Mouse (Mus musculus): ENCODE measurements at regions not wholly inside any gene's neighbourhood (a gene's known extent, or its start where the extent isn't known, plus 50 kb on each side); places are given as distances from the start of the nearest gene placed in this dataset.

DNA sequence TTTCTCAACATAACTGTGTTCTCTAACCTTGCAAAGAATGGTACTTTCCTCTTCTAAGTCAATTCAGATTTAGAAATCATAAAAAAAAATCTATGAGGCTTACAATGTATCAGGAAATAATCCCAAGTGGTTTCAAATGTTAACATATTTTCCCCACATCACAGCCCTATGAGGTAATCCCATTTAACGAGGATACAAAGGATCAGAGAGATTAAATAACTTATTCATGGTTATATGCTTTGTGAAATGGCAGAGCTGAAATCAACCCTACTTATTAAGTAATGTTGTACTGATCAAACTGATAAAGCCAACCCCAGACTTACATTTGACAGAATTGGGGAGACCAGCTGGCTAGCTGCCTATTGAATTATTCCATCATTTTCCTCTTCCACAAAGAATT is 614.4 kb downstream of the Ntrk3 start:
- in situ Hi-C loops (cut with MboI, MseI), result no loop called here

DNA sequence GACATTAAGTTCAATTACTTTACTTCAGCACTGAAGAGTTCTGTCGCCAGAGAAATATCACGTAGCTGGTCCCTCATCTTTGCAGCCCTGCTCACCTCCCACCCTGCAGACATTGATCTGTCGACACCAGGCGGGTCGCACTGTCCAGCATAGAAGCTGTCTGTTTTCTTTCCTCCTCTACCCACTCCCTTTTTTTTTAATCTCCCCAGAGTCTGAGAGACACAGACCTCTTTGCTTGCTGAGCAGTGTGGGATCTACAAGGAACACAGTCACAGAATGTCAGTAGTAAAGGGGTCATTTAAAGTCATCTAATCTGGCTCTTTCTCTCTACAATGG is 616.7 kb downstream of the Ntrk3 start:
- in situ Hi-C loops (cut with MboI, MseI), result no loop called here

DNA sequence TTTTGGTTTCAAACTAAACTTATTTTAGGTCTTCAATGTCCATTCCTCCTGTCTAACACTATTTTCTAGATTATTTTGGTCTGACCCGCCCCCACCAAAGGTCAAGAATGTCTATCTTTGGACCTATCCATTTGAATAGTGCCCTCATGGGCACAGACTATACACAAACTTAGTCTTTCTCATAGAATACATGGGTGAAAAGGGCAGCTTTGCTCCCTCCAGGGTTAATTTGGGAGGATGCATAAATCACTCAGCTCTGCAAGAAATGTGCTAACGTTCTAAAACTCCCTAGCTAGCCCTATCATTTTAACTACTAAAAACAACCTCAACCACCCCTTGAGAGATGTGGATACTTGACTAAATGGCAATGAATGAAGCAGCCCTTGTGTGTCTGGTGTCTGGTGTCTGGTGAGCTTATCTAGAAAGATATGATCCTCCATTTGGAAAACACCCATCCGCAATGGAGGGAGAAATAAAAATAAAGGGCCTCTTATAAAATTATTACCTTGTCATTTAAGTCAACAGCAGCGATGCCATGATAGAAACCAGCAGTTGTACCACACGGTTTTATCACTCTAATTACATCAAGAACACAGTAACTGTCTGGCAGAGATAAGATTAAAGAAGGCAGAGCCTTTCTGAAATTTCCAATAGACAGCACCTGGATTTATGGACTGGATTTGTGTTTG is 617.2 kb downstream of the Ntrk3 start:
- in situ Hi-C loops (cut with MboI, MseI), result no loop called here

DNA sequence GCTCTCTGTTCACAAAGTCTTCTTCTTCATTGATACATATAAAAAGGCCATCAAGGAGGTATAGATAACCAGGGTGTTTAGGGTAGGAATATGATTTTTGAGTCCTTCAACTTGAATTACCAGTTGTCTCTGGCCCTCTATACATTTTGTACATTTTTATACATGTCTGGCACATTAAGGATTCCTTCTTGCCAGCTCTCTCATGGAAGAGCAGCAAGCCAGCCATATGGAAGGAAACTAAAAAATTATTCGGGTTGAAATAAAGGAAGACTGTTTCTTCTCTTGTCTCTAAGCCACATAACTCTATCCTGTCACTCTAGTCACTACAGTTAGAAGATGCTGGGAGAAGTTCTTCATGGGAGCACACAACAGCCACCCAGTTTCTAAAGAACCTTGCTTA is 618.0 kb downstream of the Ntrk3 start:
- in situ Hi-C loops (cut with MboI, MseI), result no loop called here

DNA sequence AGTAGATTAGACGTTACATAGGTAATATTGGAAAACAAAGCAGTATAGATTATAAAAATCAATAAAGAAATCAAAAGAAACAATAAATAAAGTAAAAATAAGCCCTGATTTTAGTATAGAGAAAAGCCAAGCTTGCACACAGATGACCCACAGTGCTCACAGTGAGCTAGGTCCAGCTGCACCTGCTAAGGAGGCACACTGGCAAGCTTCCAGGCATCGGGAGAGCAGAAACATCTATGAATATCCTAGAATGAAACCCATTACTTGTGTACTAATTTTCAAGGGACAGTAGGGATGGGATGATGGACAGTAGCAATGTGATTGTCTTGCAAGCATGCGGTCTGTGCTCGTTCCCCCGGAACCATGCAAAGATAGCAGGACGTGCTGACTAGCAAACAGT is 626.5 kb downstream of the Ntrk3 start:
- in situ Hi-C loops (cut with MboI, MseI), result no loop called here

DNA sequence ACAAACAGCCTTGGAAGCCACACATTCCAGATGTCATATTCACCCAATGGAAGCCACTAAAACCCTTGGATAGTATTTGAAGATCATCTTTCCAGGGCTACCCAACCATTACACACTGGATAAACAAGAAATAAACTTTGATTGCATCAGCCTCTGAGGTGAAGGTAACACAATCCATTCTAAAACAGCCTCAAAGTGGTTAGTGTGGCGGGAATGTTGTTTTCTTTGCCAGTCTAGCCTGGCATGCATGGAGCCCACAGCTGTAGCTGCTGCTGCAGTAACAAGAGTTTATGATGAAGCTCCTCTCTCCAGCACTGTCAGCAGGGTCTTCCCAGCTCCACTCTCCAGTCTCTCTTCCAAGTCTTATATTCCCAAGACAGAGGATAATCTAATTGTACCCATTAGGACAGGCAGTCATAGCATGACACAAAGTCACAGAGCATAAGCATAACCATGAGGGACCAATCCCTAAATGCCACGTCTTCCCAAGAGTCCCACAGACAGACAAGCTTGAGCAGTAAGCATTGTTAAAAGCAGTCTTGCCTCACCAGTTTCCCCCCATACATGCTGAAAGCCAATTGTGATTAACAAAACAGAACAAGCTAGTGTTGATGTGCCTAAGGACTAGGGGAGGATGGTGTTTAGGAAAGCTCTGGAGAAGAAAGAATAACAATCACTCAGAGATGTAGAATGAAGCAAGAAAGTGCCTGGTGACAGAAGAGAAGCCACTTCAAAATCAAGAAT is 634.1 kb downstream of the Ntrk3 start:
- in situ Hi-C loops (cut with MboI, MseI), result no loop called here

DNA sequence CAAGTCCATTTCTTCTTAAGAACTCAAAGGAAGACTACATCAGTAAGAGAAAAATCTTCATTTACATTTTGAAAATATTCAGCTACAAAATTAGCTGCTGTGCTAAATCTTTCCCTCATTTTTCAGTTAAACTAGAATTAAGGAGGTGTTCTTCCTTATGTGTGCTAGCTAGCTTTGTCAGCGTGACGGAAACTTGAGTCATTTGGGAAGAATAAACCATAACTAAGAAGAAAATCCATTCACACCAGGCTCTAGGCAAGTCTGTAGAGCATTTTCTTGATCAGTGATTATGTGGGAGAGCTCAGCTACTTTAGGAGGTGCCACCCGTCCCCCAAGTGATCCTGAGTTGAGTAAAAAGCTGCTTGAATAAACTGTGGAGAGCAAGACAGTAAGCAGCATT is 635.4 kb downstream of the Ntrk3 start:
- in situ Hi-C loops (cut with MboI, MseI), result no loop called here

DNA sequence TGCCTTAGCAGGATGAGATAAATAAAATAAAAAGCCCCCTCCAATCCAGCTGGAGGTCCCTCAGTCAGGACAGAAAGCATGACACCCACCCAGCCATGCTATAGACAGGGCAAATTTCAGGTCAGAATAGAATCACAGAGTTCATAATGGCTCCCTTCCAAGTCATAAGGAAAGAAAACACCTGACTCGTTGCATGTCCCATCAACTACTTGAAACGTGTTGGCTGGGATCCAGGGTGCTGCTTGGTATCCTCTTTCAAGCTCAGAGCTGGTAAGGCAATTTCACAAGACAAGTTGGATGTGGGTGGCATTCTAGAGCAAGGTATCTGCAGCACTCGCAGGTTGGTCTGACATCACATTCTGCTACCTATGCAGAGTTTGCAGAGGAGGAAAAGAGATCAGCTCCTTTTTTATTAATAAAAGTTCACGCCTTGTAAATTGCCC is 651.2 kb downstream of the Ntrk3 start:
- in situ Hi-C loops (cut with MboI, MseI), result no loop called here

DNA sequence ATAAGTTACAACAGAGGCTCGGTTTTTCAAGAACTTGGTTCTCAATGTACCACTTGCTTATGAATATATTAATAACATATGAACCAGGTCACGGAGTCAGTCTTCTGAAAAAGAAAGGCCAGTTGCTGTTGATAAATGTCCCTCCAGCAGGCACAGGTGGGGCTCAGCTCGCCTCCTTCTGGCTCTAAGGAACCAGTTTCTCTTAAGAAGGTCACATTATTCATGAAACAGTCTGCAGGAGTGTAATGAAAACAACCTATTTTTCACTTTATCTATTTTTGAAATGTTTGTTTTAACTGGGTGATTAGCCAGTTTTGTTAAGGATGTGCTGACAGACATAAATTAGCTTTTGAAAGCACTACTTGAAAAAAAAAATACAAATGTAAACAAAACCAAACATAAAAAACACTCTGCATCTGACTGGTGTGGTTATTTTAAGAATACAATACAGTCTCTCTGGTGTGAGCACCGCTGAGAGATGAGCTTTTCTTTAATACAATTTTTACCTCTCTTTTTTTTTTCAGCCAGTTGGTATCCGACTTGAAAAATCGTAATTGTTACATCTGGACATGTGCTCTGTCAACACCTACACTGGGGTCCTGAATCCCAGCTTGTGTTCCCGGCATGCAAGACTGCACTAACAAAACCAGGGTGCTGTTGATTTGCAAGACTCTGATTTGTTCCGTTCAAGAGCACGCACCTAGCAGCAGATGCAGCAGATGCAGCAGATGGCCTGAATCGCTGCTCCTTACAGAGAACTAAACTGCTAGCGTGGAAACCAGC is 651.8 kb downstream of the Ntrk3 start:
- in situ Hi-C loops (cut with MboI, MseI), result no loop called here

DNA sequence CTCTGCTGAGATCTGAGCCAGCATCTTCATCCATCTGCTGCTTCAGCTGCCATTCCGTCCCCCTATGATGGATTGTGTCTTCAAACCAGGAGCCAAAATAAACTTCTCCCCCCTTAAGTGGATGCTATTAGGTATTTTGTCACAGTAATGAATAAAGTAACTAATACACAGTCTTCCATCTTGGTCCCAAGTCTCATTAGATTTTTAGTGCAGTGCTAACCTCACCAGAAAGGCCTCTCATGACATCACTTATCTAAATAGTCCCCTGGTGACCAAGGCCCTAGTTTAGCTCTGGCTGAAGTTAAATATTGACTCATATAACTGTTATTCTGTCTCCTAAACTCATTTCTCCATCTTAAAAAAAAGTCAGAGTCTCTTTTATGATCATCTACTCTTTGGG is 658.1 kb downstream of the Ntrk3 start:
- in situ Hi-C loops (cut with MboI, MseI), result no loop called here

DNA sequence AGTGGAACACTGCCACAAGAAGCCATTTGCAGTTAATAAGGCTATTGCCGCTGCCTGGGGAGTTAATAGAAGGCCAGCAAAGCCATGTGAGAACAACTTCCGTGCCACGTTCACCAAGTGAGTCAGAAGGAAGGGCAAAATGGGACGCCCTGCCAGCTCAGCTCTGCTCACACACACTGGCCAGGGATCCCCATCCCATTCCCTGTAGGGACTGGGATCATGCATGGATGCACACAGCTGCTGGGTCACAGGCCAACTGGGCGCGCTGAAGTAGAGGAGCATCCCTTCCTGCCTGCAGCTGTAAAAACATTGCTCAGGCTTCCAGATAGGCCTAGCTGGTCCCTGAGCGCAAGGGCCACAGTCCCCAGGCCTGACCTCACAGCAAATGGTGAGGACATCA is 666.7 kb downstream of the Ntrk3 start:
- in situ Hi-C loops (cut with MboI, MseI), result no loop called here

DNA sequence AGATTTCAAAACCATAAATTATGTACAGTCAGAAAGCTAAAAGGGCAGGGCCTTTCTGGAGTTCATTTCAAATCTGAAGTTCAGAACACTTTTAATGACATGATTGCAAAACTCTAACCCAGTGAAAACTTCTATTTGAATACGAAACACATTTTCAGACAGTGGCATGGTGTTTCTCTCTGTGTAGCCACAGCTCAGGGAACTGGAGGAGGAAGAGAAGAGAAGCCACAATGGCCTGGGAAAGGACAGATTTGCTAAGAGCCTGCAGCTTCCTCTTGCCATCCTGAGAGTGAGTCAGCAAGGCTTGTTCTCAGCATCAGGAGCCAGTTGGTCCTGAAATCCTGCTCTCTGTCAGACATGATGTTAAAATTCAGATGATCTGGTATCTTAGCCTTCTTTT is 676.2 kb downstream of the Ntrk3 start:
- in situ Hi-C loops (cut with MboI, MseI), result loop anchor here in 1 of 2 experiments (10.0 kb wide), 1 partner anchor 933 kb away; no protein-coding TSS in a partner anchor

DNA sequence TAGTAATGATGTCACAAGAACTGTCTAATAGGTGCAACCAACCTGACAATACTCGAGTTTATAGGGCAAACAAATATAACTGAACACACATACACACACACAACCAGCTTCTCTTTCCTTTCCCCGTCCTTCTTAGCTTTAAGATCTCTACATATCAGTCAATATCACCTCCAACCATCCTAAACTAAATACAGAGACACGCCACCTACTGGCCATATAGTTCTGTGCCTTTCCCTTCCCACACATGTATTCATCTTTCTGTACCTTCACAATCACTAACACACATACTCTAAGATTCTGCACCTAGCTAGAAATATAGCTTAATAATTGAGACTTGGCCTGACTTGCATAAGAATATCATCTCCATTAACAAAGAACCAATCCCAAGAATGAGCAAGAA is 688.2 kb downstream of the Ntrk3 start:
- in situ Hi-C loops (cut with MboI, MseI), result no loop called here

DNA sequence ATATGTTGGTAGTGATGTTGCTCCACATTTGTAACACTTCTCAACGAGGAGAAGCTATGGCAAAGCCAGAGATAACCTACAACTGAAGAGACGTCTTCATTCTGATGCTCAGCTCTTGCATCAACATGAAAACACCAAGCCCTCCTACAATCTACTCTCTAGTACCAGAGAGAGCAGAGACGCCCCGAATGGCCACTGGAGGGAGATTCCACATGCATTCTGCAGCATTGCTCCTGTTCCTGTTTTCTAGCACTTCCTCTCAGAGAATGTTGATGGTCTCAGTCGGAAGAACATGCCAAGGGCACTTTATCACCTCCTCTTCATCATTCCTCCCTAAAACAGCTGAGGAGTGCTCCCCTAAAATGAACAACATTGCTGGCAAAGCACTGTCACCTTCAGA is 692.4 kb downstream of the Ntrk3 start:
- in situ Hi-C loops (cut with MboI, MseI), result no loop called here

DNA sequence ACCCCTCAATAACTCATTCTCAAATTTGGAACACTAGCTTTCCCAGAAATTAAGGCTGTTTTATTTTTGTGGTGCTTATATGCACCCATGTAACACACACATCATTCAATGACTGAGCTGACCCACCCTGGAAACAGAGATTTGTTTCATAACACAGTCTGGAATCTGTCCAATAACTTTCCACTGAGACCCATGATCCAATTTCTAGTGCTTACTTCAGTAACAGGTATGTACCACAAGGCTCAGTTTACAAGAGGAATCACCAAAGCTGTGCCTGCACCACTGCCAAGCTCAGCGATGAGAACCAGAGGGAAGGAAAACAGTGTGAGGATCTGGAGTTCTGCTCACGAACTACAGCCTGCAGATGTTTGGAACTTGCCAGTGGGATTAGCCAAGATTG is 706.8 kb downstream of the Ntrk3 start:
- in situ Hi-C loops (cut with MboI, MseI), result no loop called here

DNA sequence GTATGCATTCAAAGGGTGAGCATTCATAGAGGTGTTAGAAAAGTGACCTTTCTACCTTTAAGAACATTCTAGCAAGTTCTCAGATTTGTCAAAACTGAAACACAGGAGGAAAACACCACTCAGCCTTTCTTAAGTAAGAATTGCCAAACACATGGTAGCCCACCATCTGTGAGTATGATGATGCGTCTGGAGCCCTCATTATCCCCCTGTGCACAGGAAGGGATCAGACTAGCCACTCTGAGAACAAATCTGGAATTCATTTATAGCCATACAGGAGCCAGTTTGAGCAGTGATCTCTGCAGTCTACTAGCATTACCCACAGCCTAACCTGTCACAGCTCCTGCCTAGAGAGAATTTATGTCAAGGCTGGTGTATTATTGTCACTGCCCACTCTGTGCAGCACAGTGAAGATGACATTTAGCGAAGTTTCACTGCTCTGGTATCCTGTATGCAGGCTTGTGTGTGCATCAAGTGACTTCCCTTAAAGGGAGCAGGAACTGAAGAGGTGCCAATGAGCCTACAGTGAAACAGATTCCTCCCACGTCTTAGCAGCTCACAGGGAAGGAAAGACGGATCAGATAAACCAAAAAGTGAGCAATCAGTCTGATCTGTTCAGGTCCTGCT is 710.7 kb downstream of the Ntrk3 start:
- in situ Hi-C loops (cut with MboI, MseI), result no loop called here

DNA sequence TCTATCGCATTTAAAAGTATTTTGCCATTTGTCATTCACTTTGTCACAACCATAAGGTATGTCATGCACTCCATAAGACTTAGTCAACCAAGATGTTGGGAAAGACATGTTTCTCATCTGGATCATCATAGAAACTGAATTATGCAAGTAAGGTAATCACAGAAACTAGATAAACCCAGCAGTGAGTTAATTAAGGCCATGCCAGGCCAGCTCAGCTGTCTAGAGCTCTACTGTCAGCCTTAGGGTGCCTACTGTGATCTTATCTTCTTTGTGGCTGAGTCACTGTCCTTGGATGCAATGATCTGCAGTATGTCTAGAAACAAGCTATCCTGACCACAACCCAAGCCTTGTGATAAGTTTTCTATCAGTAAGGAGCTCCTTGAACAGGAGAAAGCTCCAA is 714.2 kb downstream of the Ntrk3 start:
- in situ Hi-C loops (cut with MboI, MseI), result no loop called here

DNA sequence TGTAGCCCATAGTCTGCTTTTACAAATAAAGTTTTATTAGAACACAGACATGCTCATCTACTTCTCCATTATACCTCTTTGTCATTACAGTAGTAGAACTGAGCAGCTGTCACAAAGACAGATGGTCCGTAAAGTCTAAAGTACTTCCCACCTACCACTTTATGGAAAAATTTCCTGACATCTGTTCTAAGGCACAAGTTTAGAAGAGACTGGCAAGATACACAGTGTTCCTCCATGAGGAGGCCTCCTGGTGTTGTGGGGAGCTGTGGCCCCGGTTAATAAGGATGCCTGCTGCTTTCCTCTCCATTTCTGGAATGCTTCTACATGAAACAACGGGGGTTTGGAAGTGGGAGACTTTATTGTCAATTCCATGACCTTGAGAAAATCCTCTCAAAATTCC is 714.7 kb downstream of the Ntrk3 start:
- in situ Hi-C loops (cut with MboI, MseI), result no loop called here

DNA sequence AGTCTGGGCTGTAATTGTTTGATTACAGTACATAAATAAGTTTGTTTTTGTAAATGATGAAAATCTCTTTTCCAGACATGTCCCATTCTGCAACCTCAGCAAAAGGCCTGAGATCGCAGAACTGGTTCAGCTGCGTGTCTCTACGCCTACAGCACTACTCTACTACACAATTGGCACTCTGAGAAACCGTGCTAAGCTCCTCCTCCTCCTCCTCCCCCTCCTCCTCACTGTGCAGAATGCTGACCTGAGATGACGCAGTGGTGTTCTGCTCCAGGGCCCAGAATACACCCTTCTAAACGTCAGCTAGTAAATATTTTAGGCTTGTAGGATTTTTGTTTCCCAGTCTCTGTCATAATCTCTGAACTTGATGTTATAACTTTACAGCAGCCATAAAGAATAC is 724.2 kb downstream of the Ntrk3 start:
- in situ Hi-C loops (cut with MboI, MseI), result no loop called here

DNA sequence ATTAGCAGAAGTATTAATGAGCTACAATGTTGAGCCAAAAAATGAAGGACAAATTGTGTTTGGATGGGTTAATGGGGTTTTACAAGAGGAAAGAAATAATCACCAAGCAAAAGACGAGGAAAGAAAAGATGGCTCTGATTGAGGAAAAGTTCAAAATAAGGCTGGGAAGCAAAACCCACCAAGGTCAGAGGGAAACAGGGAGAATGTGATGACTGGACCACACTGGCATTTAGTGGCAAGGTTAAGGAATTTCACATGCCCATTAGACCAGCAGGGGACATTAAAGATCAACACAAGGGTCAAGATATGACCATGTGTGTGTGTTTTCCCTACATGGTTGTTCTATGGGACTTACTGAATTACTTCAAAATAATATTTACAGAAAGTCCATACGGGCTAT is 734.7 kb downstream of the Ntrk3 start:
- in situ Hi-C loops (cut with MboI, MseI), result no loop called here

DNA sequence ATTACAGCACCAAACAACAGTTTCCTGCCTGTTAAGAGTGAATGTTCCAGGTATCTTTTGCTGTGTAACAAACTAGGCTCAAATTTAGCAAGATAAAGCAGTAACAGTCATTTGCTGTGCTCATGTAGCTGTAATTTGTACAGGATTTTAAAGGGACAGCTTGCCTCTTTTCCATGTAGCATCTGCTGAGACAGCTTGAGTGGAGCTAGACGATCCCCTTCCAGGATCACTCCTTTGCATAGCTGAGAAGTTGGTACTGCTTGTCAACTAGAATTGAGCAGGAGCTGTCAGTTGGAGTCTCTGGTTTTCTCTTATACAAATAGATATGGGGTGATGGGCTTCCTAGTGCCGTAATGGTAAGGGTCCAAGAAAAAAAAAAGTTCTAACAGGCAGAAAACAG is 744.0 kb downstream of the Ntrk3 start:
- in situ Hi-C loops (cut with MboI, MseI), result no loop called here

DNA sequence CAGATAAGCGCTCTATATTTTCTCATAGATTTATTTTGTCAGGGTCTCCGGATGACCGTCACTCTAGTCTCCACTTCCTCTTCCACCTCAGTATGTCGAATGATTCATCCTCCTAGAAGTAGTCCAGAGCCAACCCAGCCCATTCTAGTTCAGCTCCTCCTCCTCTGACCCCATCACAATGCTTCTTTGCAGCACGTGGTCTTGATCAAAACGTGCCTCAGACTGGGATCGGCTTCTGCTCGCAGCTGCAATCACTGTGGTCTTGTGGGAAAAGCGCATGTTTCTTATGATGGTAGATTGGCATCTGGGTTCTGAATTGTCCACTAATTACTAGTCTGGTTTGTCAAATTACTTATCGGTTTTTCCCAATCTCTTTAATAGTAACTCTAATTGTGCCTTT is 747.7 kb downstream of the Ntrk3 start:
- in situ Hi-C loops (cut with MboI, MseI), result no loop called here
